Mouse (Mus musculus) intestine, postnatal 0 days (tissue): Measurements from ENCODE around the gene Gm26558. TPM values are rescaled to one million over a fixed set of nuclear protein-coding genes. Genes with fewer than 3 reads are reported as not detected.

Experiments used
- ATAC-seq: fragments of 200-750 bp; cut with Nextera tagmentation; 2 replicates; pipeline ENCODE4 v1.8.0; 2017; ENCODE audit warnings: mild to moderate bottlenecking, moderate TSS enrichment, moderate library complexity
- H3K27ac ChIP-seq: fragments of 300-500 bp; sonication (generic); 2 replicates; pipeline ENCODE4 v1.5.1; 2014; ENCODE audit warnings: mild to moderate bottlenecking, low read depth, low read length, moderate library complexity
- H3K27me3 ChIP-seq: fragments of 300-500 bp; sonication (generic); replicated peaks from 2 replicates; pipeline ENCODE4 v1.6.1; 2014; ENCODE audit warnings: low read length, mixed read lengths; ENCODE audit not compliant: control insufficient read depth, insufficient read depth
- H3K36me3 ChIP-seq: fragments of 300-500 bp; sonication (generic); 2 replicates; pipeline ENCODE4 v1.6.1; 2014; ENCODE audit warnings: mild to moderate bottlenecking, moderate library complexity; ENCODE audit not compliant: control insufficient read depth, insufficient read depth
- H3K4me1 ChIP-seq: fragments of 300-500 bp; sonication (generic); replicated peaks from 2 replicates; pipeline ENCODE4 v1.6.1; 2014; ENCODE audit warnings: antibody characterized with exemption, low read length, mixed read lengths; ENCODE audit not compliant: control insufficient read depth, insufficient read depth
- H3K4me2 ChIP-seq: fragments of 300-500 bp; sonication (generic); replicated peaks from 2 replicates; pipeline ENCODE4 v1.6.1; 2014; ENCODE audit warnings: low read depth, mild to moderate bottlenecking, moderate library complexity
- H3K4me3 ChIP-seq: fragments of 300-500 bp; sonication (generic); 2 replicates; pipeline ENCODE4 v1.5.1; 2014; ENCODE audit warnings: low read depth, low read length
- H3K9ac ChIP-seq: fragments of 300-500 bp; sonication (generic); 2 replicates; pipeline ENCODE4 v1.6.1; 2014; ENCODE audit warnings: mild to moderate bottlenecking, low read depth, low read length
- H3K9me3 ChIP-seq: fragments of 300-500 bp; sonication (generic); 2 replicates; pipeline ENCODE4 v1.6.1; 2016; ENCODE audit warnings: mixed run types; ENCODE audit not compliant: control insufficient read depth
- CTCF ChIP-seq: sonication (generic); IDR thresholded peaks from 2 replicates; pipeline ENCODE4 v1.5.1; 2016; ENCODE audit warnings: low read depth, mild to moderate bottlenecking, control low read depth, antibody characterized with exemption, moderate library complexity
- WGBS: fragments of 180-500 bp; shearing (Covaris S2); extraction: QIAGEN DNeasy Blood & Tissue Kit; methylation state at CpG from one replicate; pipeline ENCODE4 v1.1.7; 2014; 5-methylcytosine and 5-hydroxymethylcytosine counted together
- polyA plus RNA-seq: library from polyadenylated mRNA; unstranded; fragments of >200 nt; fragmentation: Nextera tagmentation; extraction: Ambion mirVana; gene quantifications from 2 replicates; pipeline ENCODE4 v1.2.1, GENCODE M21; 2015

The Gm26558 gene
- polyA plus RNA-seq, 1 experiment from 2014 or later: 2.8 TPM

GRCm38 (mm10) chr2:70700851-70701250 is 38.9 kb upstream of the Gm26558 start:
- Histone ChIP-seq H3K9ac (no peak overlapping the region), H3K36me3 (no peaks in the 10 kb centered on the region), H3K9me3 (no peaks in the 10 kb centered on the region), H3K4me2 (no peak overlapping the region), H3K4me3 (no peak overlapping the region), H3K27ac (no peak overlapping the region), H3K27me3 (no peaks in the 10 kb centered on the region), H3K4me1 (0 out of 2 replicates have a peak, but pooled peaks cover 2% of the 10 kb centered on the region)
- 88% methylated on average over 3 of the region's 3 CpGs for WGBS
- ATAC-seq: no peak
- no peak for TF ChIP-seq CTCF

- H3K9me3 ChIP-seq: no peaks in the 10 kb centered on the region
- no peak overlapping the region for H3K4me3 ChIP-seq
- WGBS: 63% methylated on average over 10 of the region's 10 CpGs
- no peak overlapping the region for H3K4me2 ChIP-seq
- H3K36me3 ChIP-seq: peaks cover 20% of the 10 kb centered on the region
- no peak overlapping the region for H3K27ac ChIP-seq
- H3K4me1 ChIP-seq: 0 out of 2 replicates have a peak, but pooled peaks cover 2% of the 10 kb centered on the region
- H3K9ac ChIP-seq: no peak overlapping the region
- no peaks in the 10 kb centered on the region for H3K27me3 ChIP-seq
- no peak for ATAC-seq
- TF ChIP-seq CTCF: no peak
These were observed 33.8 kb upstream of the Gm26558 start for GRCm38 (mm10) chr2:70695712-70696111.

DNA sequence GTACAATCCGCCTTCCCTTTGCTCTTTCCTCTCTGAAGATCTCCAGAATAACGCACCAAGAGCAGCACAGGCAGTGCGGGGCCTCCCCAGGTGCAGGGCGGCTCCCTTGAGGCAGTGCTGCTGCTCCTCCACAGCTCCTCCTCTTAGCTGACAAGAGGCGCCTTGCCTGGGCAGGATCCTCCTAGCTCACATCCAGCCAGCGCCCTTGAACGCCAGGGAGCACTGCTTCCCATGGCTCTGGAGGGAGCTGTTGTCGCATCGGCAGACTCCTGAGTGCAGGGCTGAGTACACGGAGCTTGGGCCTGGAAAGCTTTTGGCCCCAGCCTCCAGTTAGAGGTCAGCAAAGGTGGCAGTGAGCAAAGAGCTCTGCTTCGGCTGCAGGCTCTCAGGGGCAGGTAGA is 28.3 kb upstream of the Gm26558 start:
- Histone ChIP-seq H3K4me2 (no peak overlapping the region), H3K9ac (no peak overlapping the region), H3K36me3 (peaks cover 75% of the 10 kb centered on the region), H3K27me3 (no peaks in the 10 kb centered on the region), H3K9me3 (no peaks in the 10 kb centered on the region), H3K4me1 (no peaks in the 10 kb centered on the region), H3K4me3 (no peak overlapping the region), H3K27ac (no peak overlapping the region)
- 80% methylated on average over 11 of the region's 11 CpGs for WGBS
- TF ChIP-seq CTCF: no peak
- ATAC-seq: no peak

DNA sequence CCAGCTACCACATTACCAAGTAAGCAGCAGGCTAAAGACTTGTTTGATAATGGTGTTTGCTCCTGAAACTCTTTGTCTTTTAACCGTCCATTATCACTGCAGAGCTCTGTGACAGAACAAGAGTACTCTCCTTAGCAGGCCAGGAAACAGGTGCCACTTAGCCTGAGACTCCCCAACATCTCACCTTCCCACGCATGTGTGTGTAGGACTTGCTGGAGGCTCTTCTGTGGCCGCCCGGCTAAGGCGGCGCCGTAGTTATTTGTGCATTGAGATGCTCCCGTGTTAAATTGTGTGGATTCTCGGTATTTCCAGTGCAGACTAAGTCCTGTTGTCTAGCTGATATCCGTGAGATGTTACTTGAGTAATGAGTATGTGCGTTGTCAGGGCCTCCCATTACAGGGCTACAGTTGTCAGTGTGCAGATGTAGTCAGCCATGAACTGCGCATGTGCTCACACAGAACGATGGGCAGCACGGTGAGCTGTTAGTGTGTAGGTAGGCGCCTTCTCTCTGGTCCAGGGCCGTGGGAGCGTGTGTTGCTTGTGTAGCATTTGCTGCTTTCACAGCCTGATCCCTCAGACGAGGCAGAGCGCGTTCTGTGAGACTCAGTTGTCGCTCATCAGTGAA is 26.7 kb upstream of the Gm26558 start:
- H3K36me3 ChIP-seq: peaks cover 89% of the 10 kb centered on the region
- H3K9me3 ChIP-seq: no peaks in the 10 kb centered on the region
- no peaks in the 10 kb centered on the region for H3K27me3 ChIP-seq
- no peak overlapping the region for H3K9ac ChIP-seq
- H3K4me3 ChIP-seq: no peak overlapping the region
- no peaks in the 10 kb centered on the region for H3K4me1 ChIP-seq
- no peak for TF ChIP-seq CTCF
- no peak overlapping the region for H3K27ac ChIP-seq
- no peak overlapping the region for H3K4me2 ChIP-seq
- ATAC-seq: no peak
- 96% methylated on average over 21 of the region's 21 CpGs for WGBS

DNA sequence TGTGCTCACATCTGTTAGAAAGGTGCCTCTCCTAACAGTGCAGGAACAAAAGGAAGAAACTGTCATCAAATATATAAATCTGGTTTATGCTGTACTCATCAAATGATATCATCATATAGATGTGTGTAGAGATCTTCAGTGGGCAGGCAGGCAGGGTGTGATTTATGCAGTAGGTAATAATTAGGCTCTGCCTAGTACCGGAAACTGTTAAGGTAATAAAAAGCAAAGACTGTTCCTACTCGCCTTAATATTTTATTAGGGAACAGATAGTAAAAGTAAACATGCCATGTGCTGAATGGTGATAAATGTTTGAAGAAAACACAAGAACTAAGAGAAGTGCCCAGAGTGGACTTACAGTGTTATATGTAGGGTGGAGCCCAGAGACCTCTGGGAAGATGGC is 20.4 kb upstream of the Gm26558 start:
- TF ChIP-seq CTCF: no peak
- 31% methylated on average over 2 of the region's 2 CpGs for WGBS
- no peaks in the 10 kb centered on the region for H3K27me3 ChIP-seq

DNA sequence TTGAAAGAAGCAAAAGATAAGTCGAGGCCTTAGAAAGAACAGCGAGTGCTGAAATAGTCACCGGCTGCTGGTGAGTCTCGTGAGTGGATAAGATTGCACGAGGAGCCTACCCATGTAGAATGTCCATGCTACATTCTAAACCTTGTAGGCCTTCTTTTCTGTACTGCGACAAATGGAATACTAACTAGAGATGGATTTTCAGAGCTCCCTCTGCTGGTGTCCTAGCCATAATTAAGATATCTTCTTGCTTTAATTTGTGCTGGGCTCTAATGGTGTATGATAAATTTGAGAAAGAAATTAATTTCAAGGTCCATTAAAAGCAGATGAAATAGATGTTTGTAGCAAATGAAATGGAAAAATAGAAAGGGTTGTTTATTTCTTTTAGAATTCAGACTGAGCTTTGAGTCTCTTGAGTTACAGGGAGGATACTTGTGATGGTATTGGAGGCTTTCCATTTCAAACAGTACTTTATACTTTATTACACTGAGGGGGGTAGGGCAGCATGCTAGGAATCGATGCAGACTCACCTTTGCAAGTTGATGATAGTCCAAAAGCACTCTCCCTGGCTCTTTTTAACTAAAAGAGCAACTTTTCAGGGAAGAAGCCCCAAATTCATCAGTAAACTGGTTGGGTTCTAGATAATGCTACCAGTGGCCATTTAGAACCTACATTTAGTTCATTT is 11.7 kb upstream of the Gm26558 start:
- Histone ChIP-seq H3K27me3 (no peaks in the 10 kb centered on the region), H3K4me1 (peaks cover 7% of the 10 kb centered on the region; the same call in 1 of the 2 replicates), H3K4me2 (no peak overlapping the region), H3K4me3 (no peak overlapping the region), H3K9ac (no peak overlapping the region), H3K27ac (no peak overlapping the region), H3K36me3 (peaks cover 7% of the 10 kb centered on the region), H3K9me3 (no peaks in the 10 kb centered on the region)
- TF ChIP-seq CTCF: peak; percentile 59
- 75% methylated on average over 7 of the region's 7 CpGs for WGBS
- no peak for ATAC-seq

More for the DNA sequence above, 20.4 kb upstream of the Gm26558 start:
- Histone ChIP-seq H3K4me2 (no peak overlapping the region), H3K36me3 (peaks cover 76% of the 10 kb centered on the region), H3K4me1 (no peaks in the 10 kb centered on the region), H3K9me3 (no peaks in the 10 kb centered on the region), H3K4me3 (no peak overlapping the region), H3K27ac (no peak overlapping the region), H3K9ac (no peak overlapping the region)
- ATAC-seq: peak; percentile 64
